In genomic region chr11:35440186-35440585, GRCm38 (mm10) we compare ENCODE assay signal across 20 mouse cellular contexts.
DNase-seq lines count a peak whose midpoint lies in the region; ATAC-seq and TF ChIP-seq lines count a peak whose summit lies in the region.
"Had no signal": no experiment of that assay in that cellular context is flagged by ENCODE, and none has a peak within 500 bp of the region (broad histone marks: within the 10 kb centered on the region; RNA-seq: fewer than 3 reads in every experiment).

No protein-coding gene starts in this region.

- H3K4me2 ChIP-seq in forebrain, embryonic 13.5 days, result no peak overlapping the region
- H3K4me2 ChIP-seq in forebrain, embryonic 11.5 days (ENCODE audit: low read depth, low read length, severe bottlenecking), result no peak overlapping the region
- H3K4me2 ChIP-seq in hindbrain, postnatal 0 days (ENCODE audit: low read depth, low read length), result no peak overlapping the region
- no peak overlapping the region for H3K4me2 ChIP-seq in lung, embryonic 14.5 days
- H3K4me2 ChIP-seq in midbrain, embryonic 13.5 days (replicated peaks), result no peak overlapping the region
- H3K4me2 ChIP-seq: heart, embryonic 13.5 days; intestine, embryonic 15.5 days; liver, embryonic 11.5 days; neural tube, embryonic 13.5 days had no signal

- no peak for TF ChIP-seq CTCF in hindbrain, postnatal 0 days (IDR thresholded peaks at IDR 0.05; ENCODE audit: low read depth)
- no peak for TF ChIP-seq CTCF in lung, embryonic 14.5 days (IDR thresholded peaks at IDR 0.05; ENCODE audit: low read depth)

- H3K9me3 ChIP-seq in forebrain, embryonic 13.5 days (replicated peaks), result 0 out of 2 replicates have a peak, but pooled peaks cover 3% of the 10 kb centered on the region
- H3K9me3 ChIP-seq in forebrain, embryonic 11.5 days (ENCODE audit: control insufficient read depth, low read length), result no peaks in the 10 kb centered on the region
- no peaks in the 10 kb centered on the region for H3K9me3 ChIP-seq in hindbrain, postnatal 0 days (ENCODE audit: low read length)
- no peaks in the 10 kb centered on the region for H3K9me3 ChIP-seq in hindbrain, embryonic 10.5 days
- no peaks in the 10 kb centered on the region for H3K9me3 ChIP-seq in lung, embryonic 14.5 days (ENCODE audit: low read depth, low read length)
- no peaks in the 10 kb centered on the region for H3K9me3 ChIP-seq in midbrain, embryonic 13.5 days
- H3K9me3 ChIP-seq: heart, embryonic 13.5 days; intestine, embryonic 15.5 days; limb, embryonic 10.5 days; neural tube, embryonic 13.5 days had no signal

- DNase-seq in forebrain, embryonic 11.5 days (ENCODE audit: low spot score), result no peak
- DNase-seq in hindbrain, postnatal 0 days (ENCODE audit: low spot score), result peak; percentile 73
- DNase-seq in hindbrain, embryonic 10.5 days (ENCODE audit: low spot score), result no peak
- no peak for DNase-seq in lung, embryonic 14.5 days
- DNase-seq in lung, postnatal 25 days (ENCODE audit: low spot score), result no peak
- DNase-seq in adrenal gland, adult (ENCODE audit: inconsistent age in 2 of 2, low spot score in 1 of 2), result no peak
- DNase-seq: adrenal gland, postnatal 25 days; heart, postnatal 4 days; kidney, postnatal 25 days; lung, adult 2 months had no signal

- peaks cover 6% of the 10 kb centered on the region for H3K4me1 ChIP-seq in forebrain, embryonic 13.5 days
- H3K4me1 ChIP-seq in forebrain, embryonic 11.5 days (replicated peaks; ENCODE audit: control insufficient read depth, insufficient read depth, low read length), result no peaks in the 10 kb centered on the region; the same call in 1 of the 2 replicates
- H3K4me1 ChIP-seq in hindbrain, postnatal 0 days (ENCODE audit: insufficient read depth, low read length), result no peaks in the 10 kb centered on the region
- H3K4me1 ChIP-seq in hindbrain, embryonic 10.5 days (replicated peaks), result peaks cover 19% of the 10 kb centered on the region
- no peaks in the 10 kb centered on the region for H3K4me1 ChIP-seq in lung, embryonic 14.5 days (ENCODE audit: insufficient read depth)
- peaks cover 9% of the 10 kb centered on the region for H3K4me1 ChIP-seq in midbrain, embryonic 13.5 days (replicated peaks)
- H3K4me1 ChIP-seq: intestine, embryonic 15.5 days had no signal

- peaks cover 32% of the 10 kb centered on the region for H3K27me3 ChIP-seq in forebrain, embryonic 13.5 days
- peaks cover 3% of the 10 kb centered on the region; the same call in 1 of the 2 replicates for H3K27me3 ChIP-seq in forebrain, embryonic 11.5 days (ENCODE audit: control insufficient read depth, insufficient read depth, low read length)
- H3K27me3 ChIP-seq in hindbrain, postnatal 0 days (ENCODE audit: insufficient read depth, low read length), result no peaks in the 10 kb centered on the region
- H3K27me3 ChIP-seq in hindbrain, embryonic 10.5 days (ENCODE audit: insufficient read depth, poor library complexity, severe bottlenecking), result peaks cover 8% of the 10 kb centered on the region; the same call in 1 of the 2 replicates
- no peaks in the 10 kb centered on the region for H3K27me3 ChIP-seq in lung, embryonic 14.5 days (ENCODE audit: insufficient read depth, low read length)
- peaks cover 69% of the 10 kb centered on the region for H3K27me3 ChIP-seq in midbrain, embryonic 13.5 days
- H3K27me3 ChIP-seq: heart, embryonic 13.5 days; intestine, embryonic 15.5 days; neural tube, embryonic 13.5 days had no signal

- H3K9ac ChIP-seq in forebrain, embryonic 13.5 days, result no peak overlapping the region
- H3K9ac ChIP-seq in forebrain, embryonic 11.5 days (ENCODE audit: low read length), result no peak overlapping the region
- no peak overlapping the region for H3K9ac ChIP-seq in hindbrain, postnatal 0 days (replicated peaks; ENCODE audit: low read length)
- H3K9ac ChIP-seq in lung, embryonic 14.5 days, result no peak overlapping the region
- no peak overlapping the region for H3K9ac ChIP-seq in midbrain, embryonic 13.5 days (replicated peaks)
- H3K9ac ChIP-seq: heart, embryonic 13.5 days; intestine, embryonic 15.5 days; neural tube, embryonic 13.5 days had no signal

- 36% methylated on average over 11 of the region's 11 CpGs for WGBS in forebrain, embryonic 13.5 days
- WGBS in forebrain, embryonic 11.5 days, result 48% methylated on average over 11 of the region's 11 CpGs
- 20% methylated on average over 11 of the region's 11 CpGs for WGBS in hindbrain, postnatal 0 days
- WGBS in hindbrain, embryonic 10.5 days, result 50% methylated on average over 11 of the region's 11 CpGs
- 67% methylated on average over 11 of the region's 11 CpGs for WGBS in lung, embryonic 14.5 days
- WGBS in midbrain, embryonic 13.5 days, result 27% methylated on average over 11 of the region's 11 CpGs

- no peak overlapping the region for H3K27ac ChIP-seq in forebrain, embryonic 13.5 days
- H3K27ac ChIP-seq in forebrain, embryonic 11.5 days (ENCODE audit: low read depth, low read length), result no peak overlapping the region
- H3K27ac ChIP-seq in hindbrain, postnatal 0 days, result no peak overlapping the region
- no peak overlapping the region for H3K27ac ChIP-seq in hindbrain, embryonic 10.5 days
- 0 out of 2 replicates have a peak overlapping the region, but pooled peaks have one; percentile 4 for H3K27ac ChIP-seq in lung, embryonic 14.5 days (ENCODE audit: low read depth)
- H3K27ac ChIP-seq in midbrain, embryonic 13.5 days, result no peak overlapping the region
- H3K27ac ChIP-seq: heart, embryonic 13.5 days; intestine, embryonic 15.5 days; limb, embryonic 10.5 days; macrophage; neural tube, embryonic 13.5 days; stomach, postnatal 0 days had no signal

- peak; percentile 71; the same call in 1 of the 2 replicates for ATAC-seq in forebrain, embryonic 13.5 days
- ATAC-seq in forebrain, embryonic 11.5 days (replicated peaks; ENCODE audit: low FRiP score), result no peak
- ATAC-seq in hindbrain, postnatal 0 days, result peak; percentile 79
- no peak for ATAC-seq in lung, embryonic 14.5 days (ENCODE audit: insufficient read depth)
- peak; percentile 72 for ATAC-seq in midbrain, embryonic 13.5 days
- ATAC-seq: intestine, embryonic 15.5 days had no signal

- no peak overlapping the region for H3K4me3 ChIP-seq in forebrain, embryonic 13.5 days
- no peak overlapping the region for H3K4me3 ChIP-seq in forebrain, embryonic 11.5 days (ENCODE audit: low read depth, low read length)
- no peak overlapping the region for H3K4me3 ChIP-seq in hindbrain, postnatal 0 days (ENCODE audit: low read length)
- H3K4me3 ChIP-seq in hindbrain, embryonic 10.5 days, result no peak overlapping the region
- no peak overlapping the region for H3K4me3 ChIP-seq in lung, embryonic 14.5 days (ENCODE audit: low read depth, low read length)
- H3K4me3 ChIP-seq in midbrain, embryonic 13.5 days (replicated peaks), result no peak overlapping the region
- H3K4me3 ChIP-seq: erythroblast, embryonic 14.5 days; heart, embryonic 13.5 days; intestine, embryonic 15.5 days; limb, embryonic 10.5 days; neural tube, embryonic 13.5 days had no signal

- H3K36me3 ChIP-seq in forebrain, embryonic 13.5 days (ENCODE audit: poor library complexity, severe bottlenecking), result no peaks in the 10 kb centered on the region
- H3K36me3 ChIP-seq in forebrain, embryonic 11.5 days (ENCODE audit: control insufficient read depth, insufficient read depth, low read length), result no peaks in the 10 kb centered on the region
- no peaks in the 10 kb centered on the region for H3K36me3 ChIP-seq in hindbrain, postnatal 0 days (ENCODE audit: insufficient read depth, low read length)
- H3K36me3 ChIP-seq in hindbrain, embryonic 10.5 days, result no peaks in the 10 kb centered on the region
- H3K36me3 ChIP-seq in lung, embryonic 14.5 days (ENCODE audit: insufficient read depth), result no peaks in the 10 kb centered on the region
- H3K36me3 ChIP-seq in midbrain, embryonic 13.5 days, result no peaks in the 10 kb centered on the region
- H3K36me3 ChIP-seq: heart, embryonic 13.5 days; intestine, embryonic 15.5 days; neural tube, embryonic 13.5 days had no signal

Comparison
In these comparisons a context has a peak if more than half of its experiments do, and no peak if none do; other contexts are left out.
1. ATAC-seq: peak in forebrain, embryonic 13.5 days (single experiment), hindbrain, postnatal 0 days (single experiment) and midbrain, embryonic 13.5 days (single experiment); none in forebrain, embryonic 11.5 days (single experiment) and lung, embryonic 14.5 days (single experiment).